Mouse (Mus musculus) spleen, postnatal 36 days (tissue): ENCODE results near the gene Rccd1.

Experiments used
- DNase-seq, 2 experiments: peaks; one replicate each; pipeline ENCODE4 v3.0.0; 2022; ENCODE audit warnings: low spot score in 2 of 2, mixed read lengths in 1 of 2

The Rccd1 gene

DNA sequence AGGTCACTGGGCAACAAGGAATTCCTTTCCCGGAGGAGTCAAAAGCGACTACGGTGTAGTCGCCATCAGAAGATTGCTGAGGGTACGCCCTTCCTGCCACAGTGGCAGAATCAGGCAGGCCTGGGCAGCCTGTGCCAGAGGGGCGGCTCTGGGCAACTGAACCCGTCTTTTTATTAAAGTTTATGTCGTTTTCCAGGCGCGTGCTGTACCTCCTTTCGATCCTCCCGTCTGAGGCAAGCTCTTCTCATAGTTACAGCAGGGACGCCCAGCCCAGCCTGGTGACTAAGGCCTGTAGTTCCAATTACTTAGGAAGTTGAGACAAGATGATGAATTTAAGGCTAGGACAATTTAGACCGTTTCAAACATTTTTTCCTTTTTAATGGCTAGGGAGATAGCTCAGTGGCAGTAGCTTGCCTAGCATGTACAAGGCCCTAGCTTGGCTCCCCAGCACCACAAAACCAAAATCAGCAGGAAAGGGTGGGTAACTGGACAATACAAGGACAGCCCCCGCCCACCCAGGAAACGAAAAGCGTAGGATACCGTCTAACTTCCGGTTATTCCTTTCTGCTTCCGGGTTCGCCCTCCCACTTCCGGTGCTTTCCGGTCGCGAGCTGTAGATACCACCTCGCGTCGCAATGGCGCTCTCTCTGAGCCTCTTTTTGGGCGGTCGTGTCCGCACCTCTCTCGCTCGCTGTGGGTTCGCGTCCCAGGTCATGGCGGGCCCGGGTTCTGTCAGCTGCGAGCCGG, 63.5 kb downstream of the Rccd1 start, which contains the start of gene Ngrn:
Gene Ngrn, plus strand, starts transcription at position 591 of the 747 bp plus-strand sequence.
- peak; percentile 81 to 87 for DNase-seq

DNA sequence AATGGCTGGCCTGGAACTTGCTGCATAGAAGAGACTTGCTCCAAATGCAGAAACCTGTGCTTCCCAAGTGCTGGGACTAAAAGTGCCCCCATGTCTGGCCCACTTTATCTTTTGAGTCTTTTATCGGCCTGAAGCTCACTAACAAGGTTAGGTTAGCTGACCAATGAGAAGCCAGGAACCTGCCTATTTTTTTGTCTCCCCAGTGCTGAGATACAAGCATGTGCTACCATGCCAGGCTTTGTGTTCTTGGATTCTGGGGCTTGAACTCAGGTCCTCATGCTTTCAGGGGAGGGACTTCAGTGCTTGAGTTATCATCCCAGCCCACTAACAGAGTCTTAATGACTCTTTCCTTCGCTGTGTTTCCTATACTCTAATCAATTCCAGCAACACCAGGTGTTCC, 66.5 kb downstream of the Rccd1 start:
- no peak for DNase-seq

DNA sequence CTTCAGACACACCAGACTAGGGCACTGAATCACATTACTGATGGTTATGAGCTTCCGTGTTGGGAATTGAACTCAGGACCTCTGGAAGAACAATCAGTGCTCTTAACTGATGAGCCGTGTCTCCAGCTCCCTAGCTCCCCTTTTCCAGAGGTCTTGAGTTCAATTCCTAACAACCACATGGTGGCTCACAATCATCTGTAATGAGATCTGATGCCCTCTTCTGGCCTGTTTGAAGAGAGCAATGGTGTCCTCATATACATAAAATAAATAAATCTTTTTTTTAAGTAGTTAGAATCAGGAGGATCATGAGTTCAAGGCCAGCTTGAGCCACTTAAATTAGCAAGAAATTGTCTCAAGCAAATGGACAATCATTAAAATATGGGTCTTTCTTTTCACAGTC, 68.3 kb downstream of the Rccd1 start:
- DNase-seq: no peak

DNA sequence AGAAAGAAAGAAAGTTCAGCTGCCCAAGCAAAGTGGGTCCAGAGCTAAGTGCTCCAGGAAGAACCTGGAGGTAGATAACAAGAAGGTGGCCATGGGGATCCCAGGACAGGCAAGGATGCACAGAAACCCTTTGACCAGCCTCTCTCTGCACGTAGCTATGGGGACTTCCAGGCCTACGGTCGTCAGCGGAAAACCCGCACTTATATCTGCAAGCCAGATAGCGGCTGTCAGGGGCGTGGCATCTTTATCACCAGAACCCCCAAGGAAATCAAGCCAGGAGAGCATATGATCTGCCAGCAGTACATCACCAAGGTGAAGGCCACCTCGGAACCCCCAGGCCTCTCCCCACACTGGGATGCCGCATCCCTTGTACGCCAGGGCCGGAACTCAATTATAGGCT, 71.4 kb downstream of the Rccd1 start:
- no peak for DNase-seq

DNA sequence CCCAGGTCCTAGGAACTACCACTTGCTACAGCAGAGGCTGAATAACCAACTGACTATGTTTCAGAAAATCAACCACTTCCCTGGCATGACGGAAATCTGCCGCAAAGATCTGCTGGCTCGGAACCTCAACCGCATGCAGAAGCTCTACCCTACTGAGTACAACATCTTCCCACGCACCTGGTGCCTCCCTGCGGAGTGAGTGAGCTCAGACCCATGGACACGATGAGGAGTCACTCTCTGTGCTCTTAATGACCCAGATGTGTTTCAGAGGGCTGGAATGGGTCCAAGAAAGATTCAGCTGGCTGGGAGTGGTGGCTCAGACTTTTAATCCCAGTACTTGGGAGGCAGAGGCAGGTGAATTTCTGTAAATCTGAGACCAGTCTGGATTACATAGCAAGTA, 71.8 kb downstream of the Rccd1 start:
- DNase-seq: no peak

DNA sequence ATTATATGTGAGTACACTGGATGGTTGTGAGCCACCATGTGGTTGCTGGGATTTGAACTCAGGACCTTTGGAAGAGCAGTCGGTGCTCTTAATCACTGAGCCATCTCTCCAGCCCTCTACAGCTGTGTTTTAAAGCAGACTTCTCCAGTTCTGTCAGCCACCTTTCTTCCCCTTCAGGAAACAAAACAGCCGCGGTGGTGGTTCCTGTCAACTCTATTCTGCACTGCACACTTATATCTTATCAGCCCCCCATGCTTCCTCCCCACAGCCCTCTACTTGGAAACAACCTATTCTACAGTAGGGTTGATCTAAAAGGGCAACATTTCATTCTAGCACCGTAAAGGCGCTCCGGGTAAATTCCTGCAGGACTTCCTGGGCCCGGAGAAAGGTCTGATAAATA, 77.4 kb downstream of the Rccd1 start:
- no peak for DNase-seq

DNA sequence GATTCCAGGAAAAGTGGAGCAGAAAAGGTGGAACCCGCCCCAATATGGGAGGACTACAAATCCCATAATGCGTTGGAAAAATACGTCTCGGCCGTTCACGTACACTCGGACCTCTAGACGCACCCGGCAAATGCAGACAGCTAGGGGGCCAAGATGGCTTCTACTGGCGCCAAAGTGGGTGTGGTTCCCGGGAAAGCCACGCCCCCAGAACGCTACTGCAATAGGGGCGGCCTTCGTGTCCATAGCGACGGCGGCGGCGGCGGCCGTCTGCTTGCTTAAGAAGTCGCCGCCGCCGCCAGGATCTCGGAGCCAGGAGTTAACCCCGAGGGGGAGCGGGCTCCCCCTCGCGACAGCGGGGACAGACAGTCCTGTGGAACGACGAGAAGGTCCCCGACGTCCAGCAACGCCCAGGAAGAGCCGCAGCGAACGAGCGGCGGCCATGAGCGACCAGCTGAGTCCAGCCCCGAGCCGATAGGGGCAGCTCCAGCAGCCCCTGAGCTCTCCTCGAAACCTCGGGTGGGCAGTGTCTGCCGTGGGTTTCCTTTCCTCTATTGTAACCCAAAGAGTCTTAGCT, 78.0 kb downstream of the Rccd1 start, which contains the start of gene Ttll13:
Gene Ttll13, plus strand, starts transcription at position 229 of the 574 bp plus-strand sequence.
- peak; percentile 97 for DNase-seq

DNA sequence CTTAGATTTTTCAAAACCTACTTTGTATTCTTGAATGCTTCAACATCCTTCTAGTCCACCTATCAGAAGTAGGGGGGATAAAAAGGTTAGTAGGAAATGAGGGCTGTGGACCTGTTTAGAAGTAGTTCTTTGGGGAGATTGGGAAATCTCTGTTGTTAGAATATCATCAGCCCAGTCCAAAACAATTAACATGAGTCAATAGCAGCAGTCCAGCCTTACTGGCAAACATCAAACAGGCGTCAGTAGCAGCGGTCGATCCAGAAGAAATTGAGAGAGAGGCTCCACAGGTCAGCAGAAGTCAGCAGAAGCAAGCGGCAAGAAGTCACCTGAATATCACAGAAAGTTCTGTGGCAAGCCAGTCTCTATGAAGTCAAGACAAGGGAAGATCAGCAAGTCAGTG, 79.4 kb downstream of the Rccd1 start:
- DNase-seq: no peak
